Mouse (Mus musculus) limb, embryonic 12.5 days (tissue): Measurements from ENCODE around the gene Hmgb1. TPM values are rescaled to one million over a fixed set of nuclear protein-coding genes. Genes with fewer than 3 reads are reported as not detected.

ENCODE experiments used
- ATAC-seq: fragments of 200-750 bp; cut with Nextera tagmentation; 2 replicates; pipeline ENCODE4 v1.8.0; 2017; ENCODE audit warnings: low read depth, moderate TSS enrichment; ENCODE audit not compliant: insufficient number of reproducible peaks, insufficient read depth, low FRiP score, low TSS enrichment
- H3K27ac ChIP-seq: fragments of 300-500 bp; sonication (generic); 2 replicates; pipeline ENCODE4 v1.5.1; 2016; ENCODE audit warnings: mild to moderate bottlenecking, moderate library complexity
- H3K27me3 ChIP-seq: fragments of 300-500 bp; sonication (generic); 2 replicates; pipeline ENCODE4 v1.6.1; 2016; ENCODE audit warnings: mild to moderate bottlenecking, moderate library complexity
- H3K36me3 ChIP-seq: fragments of 300-500 bp; sonication (generic); 2 replicates; pipeline ENCODE4 v1.6.1; 2016; ENCODE audit warnings: mild to moderate bottlenecking, moderate library complexity
- H3K4me1 ChIP-seq: fragments of 300-500 bp; sonication (generic); replicated peaks from 2 replicates; pipeline ENCODE4 v1.6.1; 2016
- H3K4me2 ChIP-seq: fragments of 300-500 bp; sonication (generic); 2 replicates; pipeline ENCODE4 v1.6.1; 2016; ENCODE audit warnings: mild to moderate bottlenecking, moderate library complexity
- H3K4me3 ChIP-seq: fragments of 300-500 bp; sonication (generic); replicated peaks from 2 replicates; pipeline ENCODE4 v1.5.1; 2016; ENCODE audit warnings: mild to moderate bottlenecking
- H3K9ac ChIP-seq: fragments of 300-500 bp; sonication (generic); replicated peaks from 2 replicates; pipeline ENCODE4 v1.6.1; 2016; ENCODE audit warnings: mild to moderate bottlenecking, moderate library complexity
- H3K9me3 ChIP-seq: fragments of 300-500 bp; sonication (generic); 2 replicates; pipeline ENCODE4 v1.6.1; 2016; ENCODE audit warnings: mild to moderate bottlenecking, moderate library complexity
- WGBS: fragments of 180-500 bp; shearing (Covaris S2); methylation state at CpG from one replicate; pipeline ENCODE4 v1.1.7; 2016; 5-methylcytosine and 5-hydroxymethylcytosine counted together
- polyA plus RNA-seq: library from polyadenylated mRNA; unstranded; fragments of >200 nt; fragmentation: Nextera tagmentation; extraction: Ambion mirVana; gene quantifications from 2 replicates; pipeline ENCODE4 v1.2.1, GENCODE M21; 2016

Gene Hmgb1
- polyA plus RNA-seq, 1 experiment from 2014 or later: 2,010 TPM

DNA sequence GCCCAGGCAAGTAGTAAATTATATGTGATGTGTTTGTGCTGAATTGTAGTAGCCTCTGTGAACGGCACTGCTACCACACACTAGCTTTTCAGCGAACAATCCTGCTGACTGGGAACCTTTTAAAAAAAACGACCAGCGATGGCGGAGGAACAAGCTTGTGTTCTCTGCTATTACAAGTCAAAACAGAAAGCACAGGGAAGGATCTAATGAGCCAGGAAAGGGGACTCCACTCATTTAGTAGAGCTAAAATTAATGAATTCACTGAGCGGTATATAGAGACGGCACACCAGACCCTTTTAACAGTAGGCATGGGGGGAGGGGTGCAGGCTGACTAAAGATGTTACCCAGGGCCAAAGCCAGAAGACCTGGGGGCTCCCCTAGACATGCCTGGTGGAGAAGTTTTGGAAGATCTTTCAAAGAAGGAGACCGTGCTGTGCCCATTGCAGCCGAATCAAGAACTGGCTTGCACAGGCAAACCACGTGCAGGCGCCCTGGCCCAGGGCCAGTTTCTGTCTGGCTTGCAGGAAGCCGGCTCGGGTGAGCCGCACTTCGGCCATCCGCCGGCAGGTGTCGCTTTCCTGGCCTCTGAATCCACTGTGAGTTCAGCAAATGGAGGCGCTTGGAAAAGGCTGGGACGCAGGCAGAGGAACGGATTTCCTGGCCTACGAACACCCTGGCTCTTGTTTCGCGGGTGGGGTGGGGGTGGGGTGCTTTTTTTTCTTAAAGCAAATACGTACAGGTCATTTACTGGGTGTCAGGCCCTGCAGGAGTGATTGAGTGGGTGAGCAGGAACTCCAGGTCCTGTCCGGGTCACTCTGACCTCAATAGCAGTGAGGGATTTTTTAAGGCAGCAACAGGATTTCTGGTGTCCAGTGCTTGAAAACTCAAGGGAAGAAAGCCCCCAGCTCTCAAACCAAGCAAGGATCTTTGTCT, 177.7 kb downstream of the Hmgb1 start:
- ATAC-seq: peak; percentile 43; the same call in 1 of the 2 replicates
- WGBS: 9% methylated on average over 26 of the region's 26 CpGs
- Histone ChIP-seq H3K4me3 (peak overlapping the region; percentile 23), H3K4me2 (peak overlapping the region; percentile 54), H3K27ac (peak overlapping the region; percentile 85), H3K9ac (peak overlapping the region; percentile 57; the same call in 1 of the 2 replicates), H3K4me1 (peaks cover 47% of the 10 kb centered on the region), H3K9me3 (no peaks in the 10 kb centered on the region), H3K27me3 (no peaks in the 10 kb centered on the region), H3K36me3 (no peaks in the 10 kb centered on the region)

DNA sequence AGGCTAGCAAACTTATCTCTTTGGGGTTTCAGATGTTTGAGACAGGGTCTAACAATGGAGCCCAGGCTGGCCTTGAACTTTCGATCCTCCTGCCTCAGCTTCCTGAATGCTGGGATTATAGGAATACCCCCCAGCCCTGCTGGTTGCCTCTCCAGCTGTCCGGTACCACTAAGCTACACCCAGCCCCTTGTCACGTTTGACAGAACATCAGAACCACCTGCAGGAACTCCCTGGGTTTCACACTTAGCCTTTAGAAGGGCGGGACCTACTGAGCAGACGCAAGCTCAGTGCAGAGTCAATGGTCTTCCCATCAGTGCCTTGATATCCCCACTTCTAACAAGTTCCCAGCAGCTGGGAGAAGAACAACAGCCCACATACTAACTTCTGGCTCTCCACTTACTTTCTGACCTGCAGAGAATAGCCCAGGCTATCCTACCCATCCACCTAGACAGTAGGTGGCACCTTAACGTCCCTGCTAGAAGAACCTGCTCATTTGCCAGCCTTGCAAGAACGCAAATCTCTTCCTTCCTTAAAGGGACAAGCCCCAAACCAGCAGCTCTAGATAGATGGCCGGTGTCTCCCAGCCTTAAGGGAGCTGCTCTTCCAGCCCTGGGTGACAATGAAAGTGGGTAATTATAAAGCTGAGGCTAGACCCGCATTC, 178.5 kb downstream of the Hmgb1 start:
- Histone ChIP-seq H3K9me3 (no peaks in the 10 kb centered on the region), H3K4me1 (peaks cover 48% of the 10 kb centered on the region), H3K27ac (peak overlapping the region; percentile 85), H3K4me2 (peak overlapping the region; percentile 54), H3K36me3 (no peaks in the 10 kb centered on the region), H3K4me3 (peak overlapping the region; percentile 23), H3K27me3 (no peaks in the 10 kb centered on the region), H3K9ac (peak overlapping the region; percentile 47; the same call in 1 of the 2 replicates)
- no peak for ATAC-seq
- WGBS: 57% methylated on average over 9 of the region's 9 CpGs

DNA sequence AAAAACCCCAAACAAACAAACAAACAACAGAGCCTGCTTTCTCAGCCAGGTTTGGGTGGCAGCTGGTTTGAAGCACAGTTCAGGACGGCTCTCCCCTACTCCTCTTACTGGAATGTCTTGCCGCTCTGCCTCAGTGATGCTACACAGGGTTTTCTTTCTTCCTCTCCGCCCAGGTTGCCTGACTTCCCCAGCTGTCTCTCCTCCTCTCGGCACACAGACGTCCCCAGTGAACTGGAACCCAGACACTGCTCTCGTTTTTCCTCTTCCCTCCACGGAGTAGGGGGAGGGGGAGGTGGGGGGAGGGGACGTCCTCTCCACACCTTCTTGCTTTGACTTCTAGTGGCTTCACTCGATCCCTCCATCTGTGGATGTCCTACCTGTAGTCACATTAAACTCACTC, 179.2 kb downstream of the Hmgb1 start:
- H3K36me3 ChIP-seq: no peaks in the 10 kb centered on the region
- peaks cover 48% of the 10 kb centered on the region for H3K4me1 ChIP-seq
- no peak overlapping the region for H3K9ac ChIP-seq
- no peak for ATAC-seq
- no peaks in the 10 kb centered on the region for H3K9me3 ChIP-seq
- no peaks in the 10 kb centered on the region for H3K27me3 ChIP-seq
- peak overlapping the region; percentile 2; the same call in 1 of the 2 replicates for H3K4me2 ChIP-seq
- no peak overlapping the region for H3K4me3 ChIP-seq
- WGBS: 33% methylated on average over 9 of the region's 9 CpGs
- no peak overlapping the region for H3K27ac ChIP-seq

DNA sequence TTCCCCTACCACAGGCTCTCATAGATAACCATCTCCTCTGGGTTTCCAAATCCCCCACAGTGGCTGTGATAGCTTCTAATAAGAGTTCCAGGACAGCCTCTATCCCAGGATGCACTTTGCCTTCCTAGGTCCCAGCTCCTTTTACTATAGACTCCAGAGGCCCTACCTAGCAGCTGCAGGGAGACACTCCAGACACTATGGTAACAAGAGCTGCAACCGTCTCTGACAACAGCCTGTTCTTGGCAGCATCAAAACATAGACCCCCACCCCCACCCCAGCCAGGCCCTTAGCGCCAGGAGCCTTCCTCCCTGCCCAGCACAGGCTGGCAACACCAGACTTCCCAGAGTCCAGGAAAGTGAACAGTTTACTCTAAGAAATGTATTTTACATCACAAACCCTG, 181.2 kb downstream of the Hmgb1 start:
- WGBS: 27% methylated on average over 2 of the region's 2 CpGs
- Histone ChIP-seq H3K4me1 (peaks cover 48% of the 10 kb centered on the region), H3K36me3 (no peaks in the 10 kb centered on the region), H3K27ac (peak overlapping the region; percentile 83), H3K9me3 (no peaks in the 10 kb centered on the region), H3K4me2 (peak overlapping the region; percentile 7; the same call in 1 of the 2 replicates), H3K4me3 (no peak overlapping the region), H3K9ac (0 out of 2 replicates have a peak overlapping the region, but pooled peaks have one; percentile 5), H3K27me3 (no peaks in the 10 kb centered on the region)
- ATAC-seq: no peak

DNA sequence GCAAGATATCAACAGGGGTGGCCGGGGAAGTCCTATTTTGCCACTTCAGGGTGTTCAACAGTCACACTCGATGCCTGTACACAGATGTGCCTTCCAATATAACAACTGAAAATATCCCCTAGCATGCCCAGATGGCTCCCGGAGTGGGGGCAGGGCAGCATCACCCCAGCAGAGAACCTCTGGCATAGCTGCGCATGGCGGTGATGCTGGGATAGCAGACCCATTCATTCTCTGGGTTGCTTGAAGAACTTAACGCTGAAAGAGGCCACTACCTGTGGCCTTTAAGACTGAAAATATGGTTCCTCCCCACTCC, 181.5 kb downstream of the Hmgb1 start:
- H3K4me2 ChIP-seq: peak overlapping the region; percentile 7; the same call in 1 of the 2 replicates
- WGBS: 51% methylated on average over 6 of the region's 6 CpGs
- no peak for ATAC-seq
- peak overlapping the region; percentile 83 for H3K27ac ChIP-seq
- H3K9ac ChIP-seq: no peak overlapping the region
- H3K27me3 ChIP-seq: no peaks in the 10 kb centered on the region
- H3K9me3 ChIP-seq: no peaks in the 10 kb centered on the region
- H3K4me1 ChIP-seq: peaks cover 45% of the 10 kb centered on the region
- H3K36me3 ChIP-seq: no peaks in the 10 kb centered on the region
- H3K4me3 ChIP-seq: no peak overlapping the region

DNA sequence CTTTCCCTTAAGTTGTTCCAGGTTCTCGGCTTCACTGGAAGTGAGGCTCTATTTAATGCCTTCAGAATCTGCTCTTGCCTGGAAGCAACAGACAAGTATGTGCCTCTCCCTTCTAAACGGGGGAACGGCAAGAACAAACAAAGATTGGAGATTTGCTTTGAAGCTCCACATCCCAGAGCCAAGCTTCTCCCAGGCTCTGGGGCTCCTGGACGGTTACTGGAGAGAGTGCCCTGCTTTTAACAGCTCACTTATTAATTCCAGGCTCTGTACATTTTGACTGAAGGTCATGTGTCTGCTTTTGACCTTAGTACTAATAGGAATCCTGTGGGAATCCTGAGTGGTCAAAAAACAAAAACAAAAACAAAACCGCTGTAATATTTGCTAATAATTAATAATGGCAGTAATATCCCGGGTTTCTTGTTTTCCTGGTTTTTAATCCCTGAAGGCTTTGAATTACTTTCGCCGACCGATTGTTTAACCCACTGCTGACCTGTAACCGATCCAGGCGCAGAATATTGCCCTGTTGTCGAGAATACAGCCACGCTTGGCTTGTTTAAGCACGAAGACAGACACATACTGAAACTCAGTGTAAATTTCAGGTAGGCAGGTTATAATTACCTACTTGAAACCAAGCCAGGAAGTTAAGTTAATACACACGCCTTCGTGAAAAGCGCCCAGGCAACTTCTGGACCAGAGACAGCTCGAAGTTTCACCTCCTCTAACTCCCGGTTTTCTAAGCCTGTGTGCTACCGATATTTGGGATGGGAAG, 182.1 kb downstream of the Hmgb1 start:
- no peaks in the 10 kb centered on the region for H3K9me3 ChIP-seq
- H3K4me3 ChIP-seq: no peak overlapping the region
- no peaks in the 10 kb centered on the region for H3K36me3 ChIP-seq
- peaks cover 41% of the 10 kb centered on the region for H3K4me1 ChIP-seq
- WGBS: 29% methylated on average over 20 of the region's 20 CpGs
- H3K4me2 ChIP-seq: peak overlapping the region; percentile 7; the same call in 1 of the 2 replicates
- H3K27me3 ChIP-seq: no peaks in the 10 kb centered on the region
- no peak overlapping the region for H3K9ac ChIP-seq
- H3K27ac ChIP-seq: peak overlapping the region; percentile 83
- ATAC-seq: no peak

DNA sequence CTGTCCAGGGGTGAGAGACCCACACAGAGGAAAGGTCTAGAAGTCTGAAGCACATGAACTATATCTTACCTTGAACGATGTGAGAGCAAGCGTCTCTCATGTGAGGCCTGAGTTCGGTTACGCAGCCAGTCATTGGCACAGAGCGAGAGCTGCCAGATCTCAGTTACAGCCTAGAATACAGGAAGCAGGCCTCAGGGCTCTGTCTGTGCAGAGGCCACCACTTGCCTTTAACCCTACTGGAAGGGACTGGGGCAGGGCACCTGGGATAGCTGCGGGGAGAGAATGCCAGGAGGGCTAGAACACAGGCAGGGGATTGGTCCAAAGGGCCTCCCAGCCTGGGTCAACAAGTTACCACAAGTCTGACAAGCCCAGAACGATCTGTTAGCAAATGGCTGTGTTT, 184.5 kb downstream of the Hmgb1 start:
- no peak overlapping the region for H3K4me2 ChIP-seq
- no peak overlapping the region for H3K27ac ChIP-seq
- H3K9me3 ChIP-seq: no peaks in the 10 kb centered on the region
- no peak overlapping the region for H3K4me3 ChIP-seq
- ATAC-seq: no peak
- H3K36me3 ChIP-seq: no peaks in the 10 kb centered on the region
- H3K27me3 ChIP-seq: no peaks in the 10 kb centered on the region
- H3K9ac ChIP-seq: no peak overlapping the region
- 87% methylated on average over 7 of the region's 7 CpGs for WGBS
- peaks cover 38% of the 10 kb centered on the region for H3K4me1 ChIP-seq

DNA sequence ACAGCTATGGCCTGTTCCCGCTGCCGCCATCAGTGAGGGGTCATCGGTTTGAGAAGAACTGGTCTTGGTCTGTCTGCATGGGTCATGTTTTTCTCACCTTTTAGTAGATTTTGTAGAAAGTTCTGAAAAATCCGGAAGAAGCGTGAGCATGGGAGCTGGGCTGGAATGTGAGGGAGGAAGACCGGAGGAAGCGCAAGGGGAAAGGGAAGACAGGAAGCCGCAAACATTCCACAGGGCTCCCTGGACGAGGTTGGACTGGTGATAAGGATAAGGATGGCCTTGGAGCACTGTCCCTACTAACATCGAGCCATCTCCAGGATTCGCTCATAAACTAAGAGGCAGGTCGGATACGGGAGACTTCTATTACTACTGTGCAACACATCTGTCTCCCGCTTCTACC, 185.8 kb downstream of the Hmgb1 start:
- peaks cover 44% of the 10 kb centered on the region for H3K4me1 ChIP-seq
- H3K9me3 ChIP-seq: no peaks in the 10 kb centered on the region
- ATAC-seq: no peak
- H3K4me2 ChIP-seq: no peak overlapping the region
- H3K27ac ChIP-seq: no peak overlapping the region
- no peak overlapping the region for H3K4me3 ChIP-seq
- H3K36me3 ChIP-seq: no peaks in the 10 kb centered on the region
- no peak overlapping the region for H3K9ac ChIP-seq
- WGBS: 86% methylated on average over 14 of the region's 14 CpGs
- no peaks in the 10 kb centered on the region for H3K27me3 ChIP-seq

DNA sequence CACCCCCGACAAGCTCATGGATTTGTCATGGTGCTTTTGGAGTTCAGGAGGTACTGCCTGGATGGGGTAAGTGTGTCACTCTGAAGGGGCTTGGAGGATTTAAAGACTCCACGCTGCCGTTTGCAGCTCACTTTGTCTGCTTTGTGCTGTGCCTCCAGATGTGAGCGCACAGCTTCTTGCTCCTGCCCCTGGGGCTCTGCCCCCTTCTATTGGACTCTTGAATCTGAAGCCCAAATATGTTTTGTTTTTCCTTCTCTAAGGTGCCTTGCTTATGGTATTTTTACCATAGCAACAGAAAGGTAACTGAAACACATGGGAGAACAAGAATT, 187.6 kb downstream of the Hmgb1 start:
- H3K4me1 ChIP-seq: peaks cover 25% of the 10 kb centered on the region
- H3K9ac ChIP-seq: no peak overlapping the region
- no peak for ATAC-seq
- no peak overlapping the region for H3K4me3 ChIP-seq
- H3K27me3 ChIP-seq: no peaks in the 10 kb centered on the region
- no peak overlapping the region for H3K4me2 ChIP-seq
- H3K36me3 ChIP-seq: peaks cover 8% of the 10 kb centered on the region
- 63% methylated on average over 3 of the region's 4 CpGs for WGBS
- peak overlapping the region; percentile 51; the same call in 1 of the 2 replicates for H3K27ac ChIP-seq
- H3K9me3 ChIP-seq: 0 out of 2 replicates have a peak, but pooled peaks cover 9% of the 10 kb centered on the region
